In genomic region chr5:35168369-35168768, GRCm38 (mm10) we compare ENCODE assay signal across 19 mouse cellular contexts.
"Had no signal": no experiment of that assay in that cellular context is flagged by ENCODE, and none has a peak within 500 bp of the region (broad histone marks: within the 10 kb centered on the region; RNA-seq: fewer than 3 reads in every experiment).

No protein-coding gene starts in this region.

- H3K9me3 ChIP-seq: liver, embryonic 12.5 days; liver, embryonic 15.5 days; lung, embryonic 15.5 days; midbrain, embryonic 10.5 days; midbrain, embryonic 13.5 days had no signal

- ATAC-seq: liver, embryonic 12.5 days; midbrain, embryonic 13.5 days; midbrain, embryonic 16.5 days had no signal

- DNase-seq: kidney, adult 18-20 months; kidney, adult 9 months; kidney, postnatal 14 days; kidney, postnatal 4 days; liver; lung, adult 18-20 months; lung, postnatal 10 days; lung, postnatal 36 days; thymus, adult 2 months; thymus, postnatal 14 days; thymus, postnatal 4 days had no signal

- H3K4me3 ChIP-seq: liver, embryonic 12.5 days; liver, embryonic 15.5 days; lung, embryonic 15.5 days; megakaryocyte, embryonic 14.5 days; midbrain, embryonic 10.5 days; midbrain, embryonic 13.5 days had no signal

- H3K27me3 ChIP-seq: lung, embryonic 15.5 days; midbrain, embryonic 13.5 days had no signal

- H3K36me3 ChIP-seq: liver, embryonic 12.5 days; liver, embryonic 15.5 days; lung, embryonic 15.5 days; midbrain, embryonic 10.5 days; midbrain, embryonic 13.5 days had no signal

- H3K27ac ChIP-seq: liver, embryonic 12.5 days; liver, embryonic 15.5 days; lung, embryonic 15.5 days; midbrain, embryonic 10.5 days; midbrain, embryonic 13.5 days; stomach, postnatal 0 days had no signal

- H3K4me2 ChIP-seq: liver, embryonic 12.5 days; liver, embryonic 15.5 days; lung, embryonic 15.5 days; midbrain, embryonic 13.5 days had no signal

- H3K9ac ChIP-seq: liver, embryonic 12.5 days; liver, embryonic 15.5 days; lung, embryonic 15.5 days; midbrain, embryonic 13.5 days had no signal

- H3K4me1 ChIP-seq: lung, embryonic 15.5 days; midbrain, embryonic 10.5 days; midbrain, embryonic 13.5 days had no signal
